Mouse (Mus musculus) ovary, postnatal 36 days (tissue): ENCODE data around the gene Rab25.
A peak's percentile ranks its signal among the peaks of the same experiment; 100 is the strongest.

ENCODE experiments used
- DNase-seq: peaks from one replicate; pipeline ENCODE4 v3.0.0; 2022; ENCODE audit warnings: low spot score, mixed read lengths

The Rab25 gene

DNA sequence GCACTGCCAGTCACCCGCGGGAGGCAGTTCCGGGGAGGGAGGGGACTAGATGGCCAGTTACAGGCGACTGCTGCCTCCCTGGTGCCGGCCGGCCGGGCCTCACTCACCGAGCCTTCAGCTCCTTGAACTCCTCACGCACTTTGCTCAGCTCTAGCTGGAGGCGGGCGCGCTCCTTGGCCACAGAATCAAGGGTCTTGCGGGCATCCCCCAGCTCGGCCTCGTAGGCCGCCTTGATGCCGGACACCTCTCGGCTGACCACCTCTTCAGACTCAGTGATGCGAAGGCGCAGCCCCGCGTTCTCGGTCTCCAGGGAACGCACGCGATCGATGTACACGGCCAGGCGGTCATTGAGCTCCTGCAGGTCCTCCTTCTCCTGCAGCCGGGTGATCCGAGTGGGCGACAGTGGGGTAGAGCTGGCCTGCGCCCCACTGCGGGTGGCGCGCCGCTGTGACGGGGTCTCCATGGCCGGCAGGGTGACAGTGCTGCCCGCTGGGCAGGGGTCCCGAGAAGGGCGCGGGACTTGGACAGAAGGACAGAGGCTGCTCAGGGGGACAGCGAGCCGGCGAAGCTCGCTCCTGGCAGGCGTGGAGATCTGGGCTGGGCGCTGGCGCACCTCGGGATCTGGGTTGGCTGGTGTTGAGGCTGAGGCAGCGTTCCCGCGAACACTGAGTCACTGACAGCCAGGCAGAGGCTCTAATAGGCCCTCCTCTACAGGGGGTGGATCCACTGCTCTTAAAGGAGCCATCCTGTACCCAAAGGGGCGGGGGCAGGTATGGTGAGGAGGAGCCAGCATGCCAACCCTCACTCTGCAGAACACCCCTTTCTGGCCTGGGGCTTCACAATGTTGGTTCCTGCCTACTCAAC lies 45.2 kb downstream of the Rab25 start:
- DNase-seq, result peak; percentile 86

DNA sequence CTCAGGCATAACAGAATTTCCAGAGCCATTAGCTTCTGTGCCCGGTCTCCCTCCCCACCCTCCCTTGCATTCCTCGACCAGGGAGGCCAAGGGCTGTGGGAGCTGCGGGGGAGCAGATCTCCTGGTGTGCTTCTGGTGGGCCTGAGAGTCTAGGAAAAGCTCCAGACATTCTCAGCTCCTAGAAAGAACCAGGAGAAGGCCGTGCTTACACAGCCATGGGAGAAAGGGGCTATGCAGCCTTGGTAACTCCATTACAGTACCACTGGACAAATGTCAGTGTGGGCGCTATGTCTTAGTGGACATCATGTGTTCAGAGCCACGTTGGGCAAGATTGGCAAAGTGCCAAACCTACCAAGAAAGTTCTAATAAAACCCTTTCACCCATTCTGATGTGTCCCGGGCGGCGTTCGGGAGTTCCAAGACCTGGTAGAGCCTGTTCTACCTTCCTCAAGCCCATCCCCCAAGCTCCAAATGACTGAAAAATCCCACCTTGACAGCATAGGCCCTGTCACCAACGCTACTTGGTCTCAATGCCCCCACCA lies 46.0 kb downstream of the Rab25 start:
- DNase-seq, result no peak

DNA sequence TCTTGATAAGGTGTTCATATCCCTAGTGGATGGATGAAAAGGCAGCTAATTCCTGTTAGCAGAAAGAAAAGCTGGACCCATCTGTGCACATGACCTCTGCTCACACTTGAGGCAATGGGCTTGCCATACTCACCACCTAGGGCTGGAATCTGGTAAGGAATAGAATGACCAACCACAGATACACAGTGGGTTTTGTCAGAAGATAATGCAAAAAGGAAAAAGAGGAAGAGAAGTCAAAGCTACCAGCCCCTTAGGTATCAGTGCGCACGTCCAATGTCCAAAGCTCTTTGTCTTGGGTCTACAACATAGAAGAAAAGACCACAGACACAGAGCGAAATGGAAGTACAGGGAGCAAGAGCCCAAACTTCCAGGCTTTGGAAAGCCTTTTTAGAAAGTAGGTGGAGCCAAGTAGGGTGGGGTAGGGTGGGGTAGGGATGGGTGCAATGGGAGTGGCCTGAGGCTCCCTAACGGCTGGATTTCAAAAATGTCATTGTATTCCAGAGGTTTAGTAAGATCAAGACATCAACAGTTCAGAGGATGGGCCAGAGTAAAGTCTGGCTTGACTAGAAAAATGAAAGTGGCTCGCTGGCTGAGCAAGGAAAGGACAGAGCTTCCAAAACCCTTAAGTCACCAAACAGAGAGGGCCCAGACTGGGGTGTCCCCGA lies 46.6 kb downstream of the Rab25 start:
- DNase-seq, result no peak

DNA sequence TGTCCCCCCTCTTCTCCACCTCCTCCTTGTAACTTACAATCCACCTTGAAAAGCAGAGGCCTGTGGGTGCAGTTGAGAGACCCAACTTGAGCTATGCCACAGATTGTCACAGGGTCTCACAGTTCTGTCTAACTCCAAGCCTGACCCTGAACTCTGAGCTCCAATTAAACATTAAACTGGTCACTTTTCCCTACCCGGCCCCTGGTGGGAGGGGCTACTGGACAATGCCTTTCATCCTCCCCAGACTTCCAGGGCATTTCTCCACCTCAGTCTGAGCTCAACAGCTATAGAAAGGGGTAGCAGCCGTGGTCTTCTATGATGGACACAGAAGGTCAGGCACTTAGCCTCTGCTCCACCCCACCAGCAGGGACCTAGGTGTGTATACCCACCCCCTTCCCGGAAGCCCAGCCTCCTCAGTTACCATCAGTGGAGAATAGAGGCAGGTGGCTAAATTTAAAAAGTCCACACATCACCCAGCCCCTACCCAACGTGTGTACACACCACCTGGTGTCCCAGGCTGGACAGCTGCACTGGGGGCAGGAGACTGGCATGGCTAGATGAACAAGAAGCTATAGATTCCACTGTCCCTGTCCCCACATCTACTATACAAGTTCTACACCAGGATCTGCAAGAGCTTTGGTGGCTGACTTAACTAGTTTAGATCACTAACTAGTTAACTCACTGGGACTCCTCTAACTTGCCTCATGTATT lies 47.3 kb downstream of the Rab25 start:
- DNase-seq, result no peak

DNA sequence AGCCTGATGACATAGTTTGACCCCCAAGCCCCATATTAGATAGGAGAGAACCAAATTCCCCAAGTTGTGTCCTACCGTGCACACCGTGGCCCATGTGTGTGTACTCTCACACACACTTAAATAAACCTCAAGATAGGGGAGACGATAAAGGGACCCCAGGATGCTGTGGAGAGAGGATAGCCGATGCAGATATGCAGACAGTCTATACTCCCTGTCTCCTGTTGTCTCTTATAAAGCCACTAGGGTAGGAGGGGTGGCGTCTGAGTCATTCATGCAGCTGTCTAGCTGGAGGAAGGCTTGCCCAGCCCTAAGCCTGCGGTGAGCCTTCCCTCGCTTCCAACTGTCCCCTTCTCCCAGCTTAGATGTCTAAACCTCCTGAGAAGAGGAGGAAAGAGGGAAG lies 48.0 kb downstream of the Rab25 start:
- no peak for DNase-seq

DNA sequence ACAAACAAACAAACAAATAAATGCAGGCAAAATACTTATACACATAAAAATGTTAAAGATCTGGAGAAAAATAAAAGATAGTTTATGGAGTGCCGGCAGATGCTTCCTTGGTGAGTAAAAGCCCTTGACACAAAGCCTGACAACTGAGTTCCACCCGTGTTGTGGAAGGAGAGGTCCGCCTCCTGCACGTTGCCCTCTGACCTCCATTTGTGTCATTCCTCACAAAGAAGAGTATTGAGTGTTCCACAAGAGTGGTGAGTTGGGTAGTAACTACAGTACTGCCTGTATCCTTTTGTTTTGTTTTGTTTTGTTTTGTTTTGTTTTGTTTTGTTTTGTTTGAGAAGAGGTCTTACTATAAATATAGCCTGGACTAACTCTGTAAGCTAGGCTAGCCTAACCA lies 48.5 kb downstream of the Rab25 start:
- no peak for DNase-seq

DNA sequence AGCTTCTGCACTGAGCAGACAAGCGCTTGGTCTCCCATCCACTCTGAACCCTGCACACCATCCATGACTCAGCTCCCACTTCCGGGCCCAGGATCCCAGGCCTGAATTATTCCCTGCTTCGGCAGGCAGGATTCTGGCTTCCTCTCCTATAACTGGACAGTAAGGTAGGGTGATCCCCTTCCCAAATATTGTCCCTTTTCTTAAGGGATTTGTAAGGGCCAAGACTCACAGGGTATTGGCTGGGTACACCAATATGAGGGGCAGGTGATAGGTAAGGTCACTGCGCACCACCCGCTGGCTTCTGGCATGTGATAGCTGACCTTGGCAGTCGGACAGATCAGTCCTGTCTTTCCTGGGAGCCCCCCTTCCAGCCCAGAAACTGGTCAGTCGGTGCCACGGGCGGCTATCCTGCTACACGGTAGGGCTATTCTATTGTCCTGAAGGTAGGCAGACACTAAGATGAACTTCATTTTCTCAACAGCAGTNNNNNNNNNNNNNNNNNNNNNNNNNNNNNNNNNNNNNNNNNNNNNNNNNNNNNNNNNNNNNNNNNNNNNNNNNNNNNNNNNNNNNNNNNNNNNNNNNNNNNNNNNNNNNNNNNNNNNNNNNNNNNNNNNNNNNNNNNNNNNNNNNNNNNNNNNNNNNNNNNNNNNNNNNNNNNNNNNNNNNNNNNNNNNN lies 52.2 kb downstream of the Rab25 start:
- DNase-seq, result no peak

DNA sequence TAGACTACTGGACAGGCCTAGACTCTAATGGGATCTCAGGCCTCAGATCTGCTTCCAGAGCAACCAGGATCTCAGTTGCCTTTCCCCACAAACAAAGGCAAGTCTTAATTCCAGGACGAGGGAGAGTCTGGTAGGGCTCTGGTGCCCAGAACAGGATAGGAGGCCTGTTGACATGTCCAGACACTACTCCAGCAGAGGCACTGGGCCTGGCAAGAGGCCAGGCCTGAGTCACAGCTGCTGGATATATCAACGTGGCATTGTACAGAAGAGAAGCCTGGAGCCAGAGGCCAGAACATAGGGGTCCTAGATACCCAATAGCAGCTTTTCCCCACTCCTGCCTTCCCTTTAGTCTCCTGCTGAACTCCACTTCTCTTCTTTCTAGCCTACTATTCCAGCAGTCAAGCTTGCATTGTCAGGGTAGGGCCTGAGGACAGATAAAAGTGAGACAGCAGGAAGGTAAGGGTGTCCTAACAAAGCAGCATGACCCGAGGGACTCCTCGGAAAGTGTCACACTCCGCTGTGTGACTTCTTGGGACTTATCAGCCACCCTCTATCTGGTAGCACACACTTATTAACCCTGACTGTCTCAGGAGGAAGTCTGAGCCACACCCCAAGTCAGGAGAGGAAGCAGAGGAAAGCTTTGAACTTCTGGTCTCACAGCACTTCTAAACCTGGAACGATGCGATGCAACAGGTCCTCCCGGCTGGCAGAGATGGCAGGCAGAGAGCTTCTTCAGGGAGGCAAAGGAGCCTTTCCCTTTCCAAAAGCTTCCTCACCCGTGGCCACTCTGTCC lies 53.1 kb downstream of the Rab25 start:
- DNase-seq, result peak; percentile 61

DNA sequence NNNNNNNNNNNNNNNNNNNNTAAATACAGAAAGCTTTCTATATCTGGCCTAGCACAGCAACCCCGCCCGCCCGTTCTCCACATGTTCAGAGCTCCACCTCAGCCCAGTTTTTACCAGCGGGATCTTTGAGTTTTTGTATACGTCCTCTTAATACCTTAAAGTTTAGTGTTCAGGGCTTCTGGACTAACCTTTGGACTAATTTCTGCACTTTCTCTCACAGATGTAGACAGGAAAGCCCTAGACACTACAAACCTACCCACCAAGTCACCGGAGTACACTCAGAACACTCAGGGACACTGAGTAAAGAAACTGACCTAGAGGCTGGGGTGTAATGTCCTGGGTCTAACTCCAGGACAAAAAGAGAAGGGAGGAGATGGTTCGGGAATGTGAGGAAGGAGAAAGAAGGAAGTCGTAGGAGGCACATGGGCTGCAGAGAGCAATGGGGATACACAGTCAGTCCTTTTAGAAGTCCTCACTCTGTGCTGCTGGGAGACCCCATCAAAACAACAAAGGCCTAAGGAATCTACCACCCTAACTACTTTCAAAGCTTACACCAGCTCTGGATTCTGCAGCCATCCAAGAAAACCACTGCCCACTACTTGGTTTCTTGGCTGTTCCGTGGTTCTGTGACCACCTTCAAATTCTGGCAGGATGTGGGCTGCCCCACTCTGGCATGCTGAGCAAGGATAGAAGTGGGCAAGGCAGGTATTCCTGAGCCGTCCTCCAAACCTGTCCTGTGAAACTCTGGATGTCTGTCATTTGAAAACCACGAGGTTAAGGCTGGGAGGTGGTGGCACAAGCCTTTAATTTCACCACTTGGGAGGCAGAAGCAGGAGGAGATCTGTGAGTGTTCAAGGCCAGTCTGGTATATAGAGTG lies 54.2 kb downstream of the Rab25 start:
- no peak for DNase-seq
